Mouse (Mus musculus) limb, embryonic 13.5 days (tissue): ENCODE measurements around the gene Gigyf2. TPM values are rescaled to one million over a fixed set of nuclear protein-coding genes. Genes with fewer than 3 reads are reported as not detected.
"Not testable (repeated sequence)": the region's sequence is repeated elsewhere in the genome, so short reads cannot be mapped to it uniquely, and the experiment has no call there.

Experiments used
- ATAC-seq: fragments of 200-750 bp; cut with Nextera tagmentation; 2 replicates; pipeline ENCODE4 v1.8.0; 2017; ENCODE audit warnings: low read depth, moderate number of reproducible peaks, moderate TSS enrichment; ENCODE audit not compliant: low FRiP score
- H3K27ac ChIP-seq: fragments of 300-500 bp; sonication (generic); 2 replicates; pipeline ENCODE4 v1.5.1; 2015; ENCODE audit warnings: inconsistent platforms, mild to moderate bottlenecking, moderate library complexity
- H3K27me3 ChIP-seq: fragments of 300-500 bp; sonication (generic); 2 replicates; pipeline ENCODE4 v1.6.1; 2015; ENCODE audit warnings: mild to moderate bottlenecking, inconsistent platforms
- H3K36me3 ChIP-seq: fragments of 300-500 bp; sonication (generic); 2 replicates; pipeline ENCODE4 v1.6.1; 2015; ENCODE audit warnings: inconsistent platforms, mild to moderate bottlenecking, moderate library complexity
- H3K4me1 ChIP-seq: fragments of 300-500 bp; sonication (generic); 2 replicates; pipeline ENCODE4 v1.6.1; 2015; ENCODE audit warnings: inconsistent platforms
- H3K4me2 ChIP-seq: fragments of 300-500 bp; sonication (generic); replicated peaks from 2 replicates; pipeline ENCODE4 v1.6.1; 2015; ENCODE audit warnings: inconsistent platforms, mild to moderate bottlenecking, moderate library complexity
- H3K4me3 ChIP-seq: fragments of 300-500 bp; sonication (generic); 2 replicates; pipeline ENCODE4 v1.5.1; 2015; ENCODE audit warnings: moderate library complexity, mild to moderate bottlenecking, inconsistent platforms
- H3K9ac ChIP-seq: fragments of 300-500 bp; sonication (generic); 2 replicates; pipeline ENCODE4 v1.6.1; 2015; ENCODE audit warnings: mild to moderate bottlenecking, inconsistent platforms
- H3K9me3 ChIP-seq: fragments of 300-500 bp; sonication (generic); 2 replicates; pipeline ENCODE4 v1.6.1; 2016; ENCODE audit warnings: inconsistent platforms
- WGBS: fragments of 180-500 bp; shearing (Covaris S2); methylation state at CpG from one replicate; pipeline ENCODE4 v1.1.7; 2015; 5-methylcytosine and 5-hydroxymethylcytosine counted together
- polyA plus RNA-seq: library from polyadenylated mRNA; unstranded; fragments of >200 nt; fragmentation: Nextera tagmentation; extraction: Ambion mirVana; gene quantifications from 2 replicates; pipeline ENCODE4 v1.2.1, GENCODE M21; 2015

The Gigyf2 gene
- polyA plus RNA-seq, 1 experiment from 2014 or later: 65.3 TPM

DNA sequence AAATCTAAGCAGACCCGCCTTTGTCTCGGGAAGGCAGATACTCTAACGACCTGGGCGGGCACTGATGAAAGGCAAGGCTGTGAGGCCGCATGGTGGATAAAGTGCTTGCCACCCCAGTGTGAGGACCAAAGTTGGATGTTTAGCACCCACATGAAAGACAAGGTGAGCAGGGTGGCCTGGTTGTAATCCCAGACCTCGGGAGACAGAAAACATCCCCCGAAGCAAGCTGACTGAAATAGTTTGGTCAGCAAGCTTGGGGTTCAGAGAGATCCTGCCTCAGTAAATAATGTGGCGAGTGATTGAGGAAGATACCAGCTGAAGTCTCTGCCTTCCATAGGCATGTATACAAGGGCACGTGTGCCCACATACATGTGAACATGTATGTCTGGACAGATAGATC lies 140.7 kb downstream of the Gigyf2 start:
- Histone ChIP-seq H3K4me1 (0 out of 2 replicates have a peak, but pooled peaks cover 4% of the 10 kb centered on the region), H3K9me3 (no peaks in the 10 kb centered on the region), H3K9ac (no peak overlapping the region), H3K4me3 (no peak overlapping the region), H3K27ac (no peak overlapping the region), H3K4me2 (peak overlapping the region; percentile 14; the same call in 1 of the 2 replicates), H3K36me3 (no peaks in the 10 kb centered on the region), H3K27me3 (0 out of 2 replicates have a peak, but pooled peaks cover 9% of the 10 kb centered on the region)
- WGBS: 59% methylated on average over 9 of the region's 9 CpGs
- no peak for ATAC-seq

DNA sequence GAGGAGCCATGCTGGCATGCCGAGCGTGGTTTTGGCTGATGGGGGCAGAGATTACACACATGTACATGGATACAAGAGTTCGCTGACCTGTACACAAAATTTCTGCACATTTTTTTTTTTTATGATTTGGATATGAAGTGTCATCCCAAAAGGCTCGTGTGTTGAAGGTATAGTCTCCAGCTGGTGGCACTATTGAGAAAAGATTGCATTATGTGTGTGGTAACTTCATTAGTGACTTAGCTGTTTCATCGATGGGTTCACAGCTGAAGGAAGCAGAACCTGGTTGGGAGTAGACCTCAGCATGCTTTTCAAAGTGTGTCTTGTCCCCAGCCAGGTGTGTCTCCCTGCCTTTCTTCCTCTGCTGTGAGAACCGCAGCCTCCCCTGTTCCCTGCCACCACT lies 141.5 kb downstream of the Gigyf2 start:
- Histone ChIP-seq H3K9ac (no peak overlapping the region), H3K4me1 (0 out of 2 replicates have a peak, but pooled peaks cover 4% of the 10 kb centered on the region), H3K9me3 (no peaks in the 10 kb centered on the region), H3K27ac (no peak overlapping the region), H3K27me3 (0 out of 2 replicates have a peak, but pooled peaks cover 10% of the 10 kb centered on the region), H3K36me3 (no peaks in the 10 kb centered on the region), H3K4me3 (no peak overlapping the region), H3K4me2 (no peak overlapping the region)
- ATAC-seq: no peak
- 78% methylated on average over 6 of the region's 6 CpGs for whole genome bisulfite sequencing

DNA sequence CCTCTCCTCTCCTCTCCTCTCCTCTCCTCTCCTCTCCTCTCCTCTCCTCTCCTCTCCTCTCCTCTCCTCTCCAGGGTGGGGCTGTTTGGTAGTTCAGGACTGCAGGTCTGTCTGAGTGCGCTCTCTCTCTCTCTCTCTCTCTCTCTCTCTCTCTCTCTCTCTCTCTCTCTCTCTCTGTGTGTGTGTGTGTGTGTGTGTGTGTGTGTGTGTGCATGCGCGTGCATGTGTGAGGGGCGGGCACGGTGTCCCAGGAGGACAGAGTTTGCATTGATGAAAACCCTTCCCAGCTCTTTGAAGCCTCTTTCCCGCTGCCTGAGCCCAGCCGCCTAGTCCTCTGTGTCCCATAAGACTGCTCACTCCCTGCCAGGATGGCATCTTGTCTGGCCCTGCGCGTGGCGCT lies 143.2 kb downstream of the Gigyf2 start, which contains the start of gene Snorc:
TSS of gene Snorc (plus strand) at position 301 of the 400 bp plus-strand sequence.
- WGBS: 29% methylated on average over 5 of the region's 10 CpGs
- H3K4me3 ChIP-seq, H3K9ac ChIP-seq, H3K36me3 ChIP-seq, H3K9me3 ChIP-seq, ATAC-seq, H3K4me1 ChIP-seq: not testable (repeated sequence)
- H3K27ac ChIP-seq: peak within 1 kb of the TSS; percentile 65
- H3K4me2 ChIP-seq: peak within 1 kb of the TSS; percentile 9; the same call in 1 of the 2 replicates
- peaks cover 25% of the 10 kb centered on the region for H3K27me3 ChIP-seq

DNA sequence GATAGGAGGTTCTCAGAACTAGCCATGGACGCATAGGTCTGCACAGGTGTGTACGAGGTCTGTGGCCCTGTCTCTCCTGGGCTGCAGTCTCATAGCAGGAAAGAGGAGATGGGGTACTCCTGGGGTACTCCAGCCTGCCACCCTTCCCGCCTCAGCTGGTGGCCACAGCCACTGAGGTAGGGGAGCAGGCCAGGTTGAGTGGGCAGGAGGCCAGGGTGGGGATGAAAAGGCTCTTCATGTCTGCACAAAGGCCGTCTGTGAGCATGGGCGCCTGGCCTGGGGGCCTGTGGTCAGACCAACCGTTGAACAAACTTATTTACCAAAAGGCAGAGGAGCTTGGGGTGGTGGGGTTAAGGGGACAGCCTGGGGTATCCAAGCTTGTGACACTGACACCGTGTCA lies 145.1 kb downstream of the Gigyf2 start:
- peak; percentile 75 for ATAC-seq
- Histone ChIP-seq H3K36me3 (no peaks in the 10 kb centered on the region), H3K27ac (peak overlapping the region; percentile 65; the same call in 1 of the 2 replicates), H3K4me2 (no peak overlapping the region), H3K9ac (no peak overlapping the region), H3K4me1 (peaks cover 13% of the 10 kb centered on the region), H3K27me3 (peaks cover 44% of the 10 kb centered on the region), H3K4me3 (no peak overlapping the region), H3K9me3 (no peaks in the 10 kb centered on the region)
- 74% methylated on average over 7 of the region's 7 CpGs for WGBS

GRCm38 (mm10) chr1:87472576-87472975 lies 145.8 kb downstream of the Gigyf2 start:
- H3K27ac ChIP-seq: peak overlapping the region; percentile 65; the same call in 1 of the 2 replicates
- H3K9me3 ChIP-seq: no peaks in the 10 kb centered on the region
- no peak overlapping the region for H3K4me3 ChIP-seq
- H3K27me3 ChIP-seq: peaks cover 47% of the 10 kb centered on the region
- WGBS: 83% methylated on average over 7 of the region's 7 CpGs
- H3K36me3 ChIP-seq: no peaks in the 10 kb centered on the region
- H3K4me1 ChIP-seq: peaks cover 13% of the 10 kb centered on the region
- ATAC-seq: no peak
- H3K9ac ChIP-seq: no peak overlapping the region
- H3K4me2 ChIP-seq: 0 out of 2 replicates have a peak overlapping the region, but pooled peaks have one; percentile 7

GRCm38 (mm10) chr1:87475076-87475895 lies 148.5 kb downstream of the Gigyf2 start:
- H3K4me3 ChIP-seq: peak overlapping the region; percentile 40
- H3K36me3 ChIP-seq: no peaks in the 10 kb centered on the region
- H3K4me2 ChIP-seq: peak overlapping the region; percentile 73
- peak; percentile 20; the same call in 1 of the 2 replicates for ATAC-seq
- peaks cover 45% of the 10 kb centered on the region for H3K27me3 ChIP-seq
- peaks cover 13% of the 10 kb centered on the region for H3K4me1 ChIP-seq
- no peak overlapping the region for H3K27ac ChIP-seq
- WGBS: 2% methylated on average over 42 of the region's 42 CpGs
- H3K9me3 ChIP-seq: no peaks in the 10 kb centered on the region
- H3K9ac ChIP-seq: peak overlapping the region; percentile 59

- Histone ChIP-seq H3K9me3 (no peaks in the 10 kb centered on the region), H3K36me3 (no peaks in the 10 kb centered on the region), H3K4me1 (no peaks in the 10 kb centered on the region; the same call in 1 of the 2 replicates), H3K27ac (no peak overlapping the region), H3K9ac (no peak overlapping the region), H3K4me3 (no peak overlapping the region), H3K27me3 (peaks cover 6% of the 10 kb centered on the region; the same call in 1 of the 2 replicates), H3K4me2 (no peak overlapping the region)
- no peak for ATAC-seq
- WGBS: 84% methylated on average over 4 of the region's 4 CpGs
Observed at GRCm38 (mm10) chr1:87482546-87482945, 155.7 kb downstream of the Gigyf2 start.

DNA sequence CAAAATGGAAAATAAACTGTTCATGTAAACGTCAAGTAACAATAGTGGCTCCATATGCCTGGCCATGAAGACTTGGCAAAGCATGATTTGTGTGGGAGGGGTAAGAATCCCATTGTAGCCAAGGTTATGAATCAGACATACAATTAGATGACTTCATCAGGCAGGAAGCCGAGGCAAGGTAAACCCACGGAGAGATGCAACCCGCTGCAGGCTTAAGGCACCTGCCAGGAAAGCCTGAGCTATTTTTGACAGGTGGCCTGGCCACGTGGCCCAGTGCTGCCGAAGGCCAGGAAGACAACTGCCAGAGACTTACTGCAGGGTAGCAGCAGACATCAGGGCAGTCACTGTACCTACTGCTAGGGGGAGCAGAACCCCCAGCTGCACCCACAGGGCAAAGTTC lies 159.6 kb downstream of the Gigyf2 start:
- no peak for ATAC-seq
- 64% methylated on average over 6 of the region's 6 CpGs for WGBS
- no peaks in the 10 kb centered on the region; the same call in 1 of the 2 replicates for H3K4me1 ChIP-seq
- H3K4me2 ChIP-seq: no peak overlapping the region
- no peak overlapping the region for H3K4me3 ChIP-seq
- H3K27me3 ChIP-seq: no peaks in the 10 kb centered on the region
- H3K36me3 ChIP-seq: no peaks in the 10 kb centered on the region
- H3K27ac ChIP-seq: no peak overlapping the region
- no peaks in the 10 kb centered on the region for H3K9me3 ChIP-seq
- no peak overlapping the region for H3K9ac ChIP-seq

DNA sequence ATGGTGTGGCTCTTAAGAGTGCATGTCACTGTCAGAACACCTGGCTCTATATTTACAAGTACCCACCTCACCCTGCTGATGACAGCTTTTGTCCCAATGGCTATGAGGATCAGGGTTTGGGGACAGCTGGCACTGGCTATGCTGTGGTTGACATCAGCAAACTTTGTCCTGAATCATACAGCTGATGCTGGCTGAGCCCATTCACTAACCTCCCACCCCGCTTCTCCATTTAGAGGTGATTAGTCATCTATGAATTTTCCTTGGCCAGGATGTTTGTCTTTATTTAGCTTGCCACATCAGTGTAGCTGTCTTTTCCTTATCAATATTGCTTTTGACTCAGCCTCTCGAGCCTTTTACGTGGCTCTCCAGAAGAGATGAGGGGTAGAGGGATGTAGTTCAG lies 165.5 kb downstream of the Gigyf2 start:
- 89% methylated on average over 3 of the region's 3 CpGs for WGBS
- Histone ChIP-seq H3K27ac (no peak overlapping the region), H3K36me3 (no peaks in the 10 kb centered on the region), H3K9ac (no peak overlapping the region), H3K9me3 (no peaks in the 10 kb centered on the region), H3K4me3 (no peak overlapping the region), H3K4me2 (no peak overlapping the region), H3K27me3 (no peaks in the 10 kb centered on the region), H3K4me1 (no peaks in the 10 kb centered on the region)
- no peak for ATAC-seq

- H3K27ac ChIP-seq: no peak overlapping the region
- H3K27me3 ChIP-seq: no peaks in the 10 kb centered on the region
- WGBS: 75% methylated on average over 4 of the region's 4 CpGs
Observed at GRCm38 (mm10) chr1:87493542-87493941, 166.7 kb downstream of the Gigyf2 start.

More at GRCm38 (mm10) chr1:87493542-87493941, 166.7 kb downstream of the Gigyf2 start:
- no peaks in the 10 kb centered on the region for H3K9me3 ChIP-seq
- no peak for ATAC-seq
- no peak overlapping the region for H3K4me3 ChIP-seq
- H3K4me2 ChIP-seq: no peak overlapping the region
- H3K4me1 ChIP-seq: no peaks in the 10 kb centered on the region
- H3K36me3 ChIP-seq: no peaks in the 10 kb centered on the region
- no peak overlapping the region for H3K9ac ChIP-seq
